Mouse (Mus musculus) brain, embryonic 18.5 days (tissue): Measurements from ENCODE around the gene Trim13.
"Not testable (repeated sequence)": the region's sequence is repeated elsewhere in the genome, so short reads cannot be mapped to it uniquely, and the experiment has no call there.

Experiments used
- DNase-seq: peaks from one replicate; pipeline ENCODE4 v3.0.0-alpha.2; 2012; ENCODE audit warnings: low read depth, low spot score

Trim13 gene

GRCm38 (mm10) chr14:61597968-61598367, at the start of gene Trim13:
Gene Trim13 (plus strand): TSS chr14:61598247.
- no peak for DNase-seq

- DNase-seq = no peak
These were observed 49.4 kb upstream of the Trim13 start for GRCm38 (mm10) chr14:61548614-61549013.

- DNase-seq = no peak
These were observed 42.1 kb upstream of the Trim13 start for GRCm38 (mm10) chr14:61555931-61556288.

- DNase-seq = peak; percentile 96
These were observed 41.5 kb upstream of the Trim13 start, which contains the start of gene Spryd7 for GRCm38 (mm10) chr14:61556289-61557147. Gene Spryd7 (minus strand): TSS chr14:61556886.

- no peak for DNase-seq
These were observed 39.1 kb upstream of the Trim13 start for GRCm38 (mm10) chr14:61558901-61559300.

GRCm38 (mm10) chr14:61559856-61560255, 38.2 kb upstream of the Trim13 start:
- no peak for DNase-seq

GRCm38 (mm10) chr14:61566211-61566610, 31.8 kb upstream of the Trim13 start:
- not testable (repeated sequence) for DNase-seq

- DNase-seq = no peak
These were observed 28.7 kb upstream of the Trim13 start for GRCm38 (mm10) chr14:61569344-61569743.

GRCm38 (mm10) chr14:61571366-61571765, 26.7 kb upstream of the Trim13 start:
- DNase-seq = no peak

GRCm38 (mm10) chr14:61572131-61572530, 25.9 kb upstream of the Trim13 start:
- DNase-seq = no peak

GRCm38 (mm10) chr14:61575066-61575465, 23.0 kb upstream of the Trim13 start:
- DNase-seq = no peak

- no peak for DNase-seq
These were observed 22.1 kb upstream of the Trim13 start for GRCm38 (mm10) chr14:61575941-61576340.

GRCm38 (mm10) chr14:61589288-61590065, 8.6 kb upstream of the Trim13 start:
- DNase-seq = no peak

- no peak for DNase-seq
These were observed 1.2 kb upstream of the Trim13 start for GRCm38 (mm10) chr14:61596719-61597426.

GRCm38 (mm10) chr14:61599057-61599806, 1.2 kb downstream of the Trim13 start:
- DNase-seq = peak; percentile 46

- no peak for DNase-seq
These were observed 3.3 kb downstream of the Trim13 start for GRCm38 (mm10) chr14:61601348-61601747.

- DNase-seq = no peak
These were observed 5.2 kb downstream of the Trim13 start for GRCm38 (mm10) chr14:61603069-61603755.

GRCm38 (mm10) chr14:61604081-61604480, 6.0 kb downstream of the Trim13 start:
- no peak for DNase-seq

- not testable (repeated sequence) for DNase-seq
These were observed 8.0 kb downstream of the Trim13 start for GRCm38 (mm10) chr14:61606088-61606487.

- DNase-seq = no peak
These were observed 9.1 kb downstream of the Trim13 start, which contains the start of gene Kcnrg for GRCm38 (mm10) chr14:61607157-61607556. Gene Kcnrg (plus strand): TSS chr14:61607457.

GRCm38 (mm10) chr14:61611766-61612165, 13.7 kb downstream of the Trim13 start:
- no peak for DNase-seq
